Mouse (Mus musculus): Measurements from ENCODE around the gene Paxip1. TPM values are rescaled to one million over a fixed set of nuclear protein-coding genes. Genes with fewer than 3 reads are reported as not detected.

Paxip1 gene
- 19.6 and 21.0 TPM in 2 replicates for polyA plus RNA-seq (2015; fragmentation: Nextera tagmentation; extraction: Ambion mirVana)

GRCm38 (mm10) chr5:27791303-27792172 lies at the start of gene Paxip1:
Gene Paxip1 (minus strand): TSS chr5:27791691.
- H3K36me3 ChIP-seq = peaks cover 22% of the 10 kb centered on the region
- peak within 1 kb of the TSS; percentile 96 for H3K27ac ChIP-seq (replicated peaks)
- H3K9me3 ChIP-seq = no peaks in the 10 kb centered on the region
- under 1% methylated on average over 73 of the region's 73 CpGs for WGBS
- peak within 1 kb of the TSS; percentile 70 for H3K4me3 ChIP-seq
- peak within 1 kb of the TSS; percentile 88 for H3K9ac ChIP-seq
- peak within 1 kb of the TSS; percentile 82 for H3K4me2 ChIP-seq
- peaks cover 26% of the 10 kb centered on the region for H3K4me1 ChIP-seq
- no peaks in the 10 kb centered on the region for H3K27me3 ChIP-seq (replicated peaks)
- ATAC-seq (ENCODE audit: extremely low read depth, insufficient number of reproducible peaks, low FRiP score, low TSS enrichment) = peak; percentile 93

DNA sequence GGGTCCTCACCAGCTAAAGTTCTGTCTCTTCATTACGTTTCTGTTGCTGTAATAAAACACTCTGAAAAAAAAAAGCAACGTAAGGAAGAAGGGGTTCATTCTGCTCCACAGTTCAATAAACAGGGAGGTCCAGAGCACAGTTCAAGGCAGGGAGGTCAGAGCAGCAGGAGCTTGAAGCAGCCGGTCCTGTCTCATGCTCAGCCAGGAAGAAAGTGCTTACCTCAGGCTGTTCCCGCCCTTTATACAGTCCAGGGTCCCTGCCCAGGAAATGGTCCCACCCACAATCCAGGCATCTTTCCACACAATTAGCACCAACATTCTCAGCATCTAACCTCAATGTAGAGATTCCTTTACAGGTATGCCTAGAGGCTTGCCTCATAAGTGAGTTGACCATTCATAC lies 46.6 kb upstream of the Paxip1 start:
- WGBS = 54% methylated on average over 4 of the region's 4 CpGs
- no peaks in the 10 kb centered on the region for H3K36me3 ChIP-seq
- ATAC-seq (ENCODE audit: extremely low read depth, insufficient number of reproducible peaks, low FRiP score, low TSS enrichment) = no peak
- no peak overlapping the region for H3K9ac ChIP-seq
- H3K4me1 ChIP-seq = no peaks in the 10 kb centered on the region
- no peak overlapping the region for H3K27ac ChIP-seq (replicated peaks)
- H3K9me3 ChIP-seq = no peaks in the 10 kb centered on the region; the same call in 1 of the 2 replicates
- H3K4me3 ChIP-seq = no peak overlapping the region
- H3K4me2 ChIP-seq = no peak overlapping the region
- peaks cover 31% of the 10 kb centered on the region for H3K27me3 ChIP-seq (replicated peaks)

- WGBS = 68% methylated on average over 2 of the region's 2 CpGs
- no peak for ATAC-seq (ENCODE audit: extremely low read depth, insufficient number of reproducible peaks, low FRiP score, low TSS enrichment)
- no peak overlapping the region for H3K4me3 ChIP-seq
Measured at GRCm38 (mm10) chr5:27835096-27835495, 43.6 kb upstream of the Paxip1 start.

DNA sequence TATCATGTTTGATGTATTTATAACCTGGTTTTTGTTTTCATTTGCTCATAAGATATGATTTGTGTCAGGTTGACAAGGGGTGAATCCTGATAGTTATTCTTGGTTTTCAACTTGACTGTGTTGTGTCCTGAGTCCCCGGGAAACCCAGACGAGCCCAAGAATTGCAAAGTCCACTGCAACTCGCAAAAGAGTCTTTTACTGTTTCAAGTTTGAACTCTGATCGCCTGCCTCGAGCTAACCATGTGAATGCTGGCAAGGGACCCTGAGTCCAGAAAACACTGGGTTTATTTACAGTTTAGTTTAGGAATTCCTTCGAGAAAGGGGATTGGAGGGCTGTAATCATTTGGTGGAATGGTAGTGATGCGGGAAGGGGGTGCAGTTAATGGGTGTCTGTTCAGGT lies 36.5 kb upstream of the Paxip1 start:
- Histone ChIP-seq H3K27ac (replicated peaks) (no peak overlapping the region), H3K4me1 (no peaks in the 10 kb centered on the region), H3K4me3 (no peak overlapping the region), H3K9ac (no peak overlapping the region), H3K36me3 (no peaks in the 10 kb centered on the region), H3K4me2 (no peak overlapping the region), H3K9me3 (no peaks in the 10 kb centered on the region), H3K27me3 (replicated peaks) (no peaks in the 10 kb centered on the region)
- ATAC-seq (ENCODE audit: extremely low read depth, insufficient number of reproducible peaks, low FRiP score, low TSS enrichment) = no peak
- WGBS = 69% methylated on average over 7 of the region's 7 CpGs

More at GRCm38 (mm10) chr5:27835096-27835495, 43.6 kb upstream of the Paxip1 start:
- no peak overlapping the region for H3K9ac ChIP-seq
- H3K36me3 ChIP-seq = no peaks in the 10 kb centered on the region
- H3K27me3 ChIP-seq (replicated peaks) = peaks cover 5% of the 10 kb centered on the region
- no peak overlapping the region for H3K4me2 ChIP-seq
- no peak overlapping the region for H3K27ac ChIP-seq (replicated peaks)
- H3K9me3 ChIP-seq = no peaks in the 10 kb centered on the region; the same call in 1 of the 2 replicates
- no peaks in the 10 kb centered on the region for H3K4me1 ChIP-seq

DNA sequence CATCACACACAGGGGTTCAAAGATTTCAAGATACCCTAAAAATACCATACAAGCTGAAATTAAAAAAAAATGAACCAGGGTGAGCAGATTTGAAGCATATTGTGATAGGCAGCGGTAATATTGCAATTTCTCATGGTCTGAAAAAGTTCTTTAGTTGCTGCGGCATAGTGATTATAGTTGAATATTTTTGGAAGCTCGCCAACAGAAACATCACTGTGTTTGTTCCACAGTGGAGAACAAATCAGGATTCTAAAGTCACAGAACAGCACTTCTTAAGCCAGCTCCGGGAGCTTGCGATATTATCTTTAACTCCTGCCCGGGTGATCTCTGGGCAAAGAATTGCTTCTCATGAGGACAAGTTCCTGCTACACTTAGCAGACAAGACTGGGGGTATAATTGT lies 29.7 kb upstream of the Paxip1 start:
- no peak overlapping the region for H3K4me2 ChIP-seq
- no peaks in the 10 kb centered on the region for H3K36me3 ChIP-seq
- H3K9me3 ChIP-seq = no peaks in the 10 kb centered on the region
- no peak overlapping the region for H3K4me3 ChIP-seq
- WGBS = 55% methylated on average over 6 of the region's 6 CpGs
- H3K9ac ChIP-seq = no peak overlapping the region
- H3K27me3 ChIP-seq (replicated peaks) = no peaks in the 10 kb centered on the region
- no peak overlapping the region for H3K27ac ChIP-seq (replicated peaks)
- ATAC-seq (ENCODE audit: extremely low read depth, insufficient number of reproducible peaks, low FRiP score, low TSS enrichment) = no peak
- H3K4me1 ChIP-seq = no peaks in the 10 kb centered on the region

DNA sequence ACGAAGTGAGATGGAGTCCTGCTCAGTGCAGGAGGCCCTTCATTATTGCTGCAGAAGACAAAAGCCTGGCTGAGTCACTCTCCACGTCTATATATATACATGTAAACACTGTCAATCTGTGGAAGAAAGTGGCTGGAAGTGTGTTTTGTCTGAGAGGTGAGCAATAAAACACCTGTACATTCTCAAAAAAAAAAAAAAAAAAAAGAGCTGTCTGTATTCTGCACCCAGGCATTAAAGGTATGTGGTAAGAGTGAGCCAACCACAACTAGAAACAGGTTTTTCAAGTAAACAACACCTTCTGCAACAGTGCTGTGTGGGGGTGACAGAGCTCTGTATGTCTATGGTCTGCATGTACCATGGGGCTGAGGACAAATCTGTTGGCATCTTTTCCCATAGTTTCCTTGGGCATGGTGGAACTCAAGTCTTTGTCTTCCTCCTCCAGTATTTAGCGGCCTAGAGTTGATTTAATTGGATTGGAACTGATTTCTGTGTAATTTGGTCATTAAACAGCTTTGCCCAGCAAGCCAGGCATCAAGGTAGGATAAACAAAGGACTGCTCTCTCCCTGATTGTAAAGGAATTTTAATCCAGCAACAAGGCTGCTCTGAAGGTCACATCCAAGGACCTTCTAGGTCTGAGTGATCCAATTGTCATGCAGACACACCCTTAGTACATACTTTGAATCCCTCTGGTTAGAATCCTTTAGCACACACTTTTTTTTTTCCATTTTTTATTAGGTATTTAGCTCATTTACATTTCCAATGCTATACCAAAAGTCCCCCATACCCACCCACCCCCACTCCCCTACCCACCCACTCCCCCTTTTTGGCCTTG lies 27.6 kb upstream of the Paxip1 start:
- Histone ChIP-seq H3K27me3 (replicated peaks) (no peaks in the 10 kb centered on the region), H3K4me3 (no peak overlapping the region), H3K9ac (no peak overlapping the region), H3K36me3 (no peaks in the 10 kb centered on the region), H3K4me1 (no peaks in the 10 kb centered on the region), H3K27ac (replicated peaks) (no peak overlapping the region), H3K9me3 (no peaks in the 10 kb centered on the region), H3K4me2 (no peak overlapping the region)
- ATAC-seq (ENCODE audit: extremely low read depth, insufficient number of reproducible peaks, low FRiP score, low TSS enrichment) = no peak
- 60% methylated on average over 3 of the region's 3 CpGs for WGBS

DNA sequence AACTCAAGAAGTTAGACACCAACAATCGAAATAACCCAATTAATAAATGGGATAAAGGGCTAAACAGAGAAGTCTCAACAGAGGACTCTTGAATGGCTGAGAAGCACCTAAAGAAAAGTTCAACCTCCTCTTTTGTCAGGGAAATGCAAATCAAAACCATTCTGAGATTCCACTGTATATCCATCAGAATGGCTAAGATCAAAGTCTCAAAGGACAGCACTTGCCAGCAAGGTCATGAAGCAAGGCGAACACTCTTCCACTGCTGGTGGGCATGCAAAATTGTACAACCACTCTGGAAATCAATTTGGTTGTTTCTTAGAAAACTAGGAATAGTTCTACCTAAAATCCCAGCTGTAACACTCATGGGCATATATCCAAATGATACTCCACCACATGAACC lies 22.8 kb upstream of the Paxip1 start:
- WGBS = 79% methylated on average over 2 of the region's 2 CpGs

DNA sequence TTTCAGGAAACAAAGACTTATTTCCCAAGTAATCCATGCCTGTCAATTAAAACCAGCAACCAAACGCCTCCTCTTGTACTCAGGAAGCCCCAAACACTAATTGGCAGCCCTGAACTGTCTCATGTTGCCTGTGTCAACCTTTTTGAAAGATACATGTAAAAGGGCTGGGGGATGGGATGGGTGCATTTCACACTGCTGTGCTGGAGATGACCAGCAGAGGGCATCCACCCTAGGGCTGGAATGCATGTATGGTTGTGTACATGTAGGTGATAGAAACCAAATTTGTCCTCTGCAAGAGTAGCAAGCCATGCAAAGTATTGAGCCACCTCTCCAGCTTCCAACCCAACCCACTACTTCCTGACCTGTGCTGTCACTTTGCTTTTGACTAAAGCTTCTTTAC lies 2.4 kb upstream of the Paxip1 start:
- no peak for ATAC-seq (ENCODE audit: extremely low read depth, insufficient number of reproducible peaks, low FRiP score, low TSS enrichment)
- no peaks in the 10 kb centered on the region for H3K9me3 ChIP-seq
- H3K36me3 ChIP-seq = no peaks in the 10 kb centered on the region
- H3K4me3 ChIP-seq = no peak overlapping the region
- H3K27me3 ChIP-seq (replicated peaks) = no peaks in the 10 kb centered on the region
- H3K9ac ChIP-seq = no peak overlapping the region
- peaks cover 26% of the 10 kb centered on the region for H3K4me1 ChIP-seq
- no peak overlapping the region for H3K4me2 ChIP-seq
- H3K27ac ChIP-seq (replicated peaks) = no peak overlapping the region
- 10% methylated on average over 1 of the region's 1 CpGs for WGBS

More for the DNA sequence above, 22.8 kb upstream of the Paxip1 start:
- H3K4me1 ChIP-seq = no peaks in the 10 kb centered on the region
- no peak overlapping the region for H3K4me2 ChIP-seq
- no peak overlapping the region for H3K4me3 ChIP-seq
- no peak overlapping the region for H3K9ac ChIP-seq
- ATAC-seq (ENCODE audit: extremely low read depth, insufficient number of reproducible peaks, low FRiP score, low TSS enrichment) = no peak
- no peaks in the 10 kb centered on the region for H3K27me3 ChIP-seq (replicated peaks)
- H3K27ac ChIP-seq (replicated peaks) = no peak overlapping the region
- no peaks in the 10 kb centered on the region for H3K36me3 ChIP-seq
- no peaks in the 10 kb centered on the region for H3K9me3 ChIP-seq

DNA sequence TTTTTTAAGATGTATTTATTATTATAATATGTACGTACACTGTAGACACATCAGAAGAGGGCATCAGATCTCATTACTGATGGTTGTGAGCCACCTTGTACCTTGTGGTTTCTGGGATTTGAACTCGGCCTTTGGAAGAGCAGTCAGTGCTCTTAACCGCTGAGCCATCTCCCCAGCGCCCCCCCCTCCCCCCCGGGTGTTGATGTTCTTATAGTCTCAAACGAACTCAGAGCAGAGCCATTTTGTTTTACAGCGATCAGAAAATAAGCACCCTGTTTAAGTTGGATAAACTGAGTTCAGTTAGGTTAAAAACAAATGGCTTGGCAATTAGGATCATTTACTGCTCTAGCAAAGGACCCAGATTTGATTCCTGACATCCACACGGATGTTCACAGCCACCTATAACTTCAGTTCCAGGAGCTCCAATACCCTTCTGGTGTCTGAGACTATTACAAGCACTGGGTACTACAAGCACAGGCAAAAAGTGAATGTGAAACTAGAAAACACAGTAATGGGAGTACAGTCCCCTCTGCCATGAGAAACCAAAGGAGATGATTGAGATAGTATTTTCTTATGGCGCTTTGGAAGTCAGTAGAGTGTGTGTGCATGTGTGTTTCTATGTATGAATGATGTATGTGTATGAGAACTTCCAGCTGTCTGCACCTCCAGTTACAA lies 1.2 kb upstream of the Paxip1 start:
- 50% methylated on average over 9 of the region's 9 CpGs for WGBS
- no peak for ATAC-seq (ENCODE audit: extremely low read depth, insufficient number of reproducible peaks, low FRiP score, low TSS enrichment)

DNA sequence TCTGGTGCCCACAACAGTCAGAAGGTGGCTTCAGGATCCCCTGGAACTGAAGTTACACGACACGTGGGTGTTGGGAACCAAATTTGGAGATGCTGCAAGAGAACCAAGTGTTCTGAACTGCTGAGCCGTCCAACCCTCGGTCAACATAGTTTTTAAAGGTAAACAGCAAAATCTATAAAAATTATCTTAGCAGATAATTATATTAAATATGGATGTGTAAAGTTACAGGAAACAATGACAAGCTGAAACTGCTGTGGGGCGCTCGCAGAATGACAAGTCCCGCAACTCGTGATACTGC lies 631 bp upstream of the Paxip1 start:
- no peak for ATAC-seq (ENCODE audit: extremely low read depth, insufficient number of reproducible peaks, low FRiP score, low TSS enrichment)

More for the DNA sequence above, 1.2 kb upstream of the Paxip1 start:
- Histone ChIP-seq H3K4me1 (peaks cover 26% of the 10 kb centered on the region), H3K27me3 (replicated peaks) (no peaks in the 10 kb centered on the region), H3K9ac (peak overlapping the region; percentile 88), H3K4me3 (peak overlapping the region; percentile 70), H3K9me3 (no peaks in the 10 kb centered on the region), H3K36me3 (peaks cover 11% of the 10 kb centered on the region), H3K4me2 (peak overlapping the region; percentile 82), H3K27ac (replicated peaks) (no peak overlapping the region)

DNA sequence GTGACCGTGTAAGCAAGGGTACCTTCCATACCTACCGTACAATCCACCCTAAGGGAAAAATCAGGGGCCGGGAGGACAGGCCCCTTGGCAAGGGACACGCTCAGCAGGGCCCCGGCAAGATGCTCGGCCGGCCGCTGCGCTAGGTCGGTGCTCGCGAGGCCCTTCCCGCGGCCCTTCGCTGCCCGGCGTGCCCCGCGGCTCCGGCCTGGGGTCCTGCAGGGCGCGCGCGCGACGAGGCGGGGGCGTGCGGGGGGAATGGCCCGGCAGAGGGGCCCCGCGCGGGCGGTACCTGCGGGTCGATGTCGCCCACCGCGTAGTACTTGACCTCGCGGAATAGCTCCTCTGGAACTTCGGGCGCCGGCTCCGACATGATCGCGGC lies 592 bp downstream of the Paxip1 start:
- H3K4me3 ChIP-seq = peak overlapping the region; percentile 70
- no peaks in the 10 kb centered on the region for H3K9me3 ChIP-seq
- under 1% methylated on average over 44 of the region's 47 CpGs for WGBS
- H3K4me2 ChIP-seq = peak overlapping the region; percentile 82
- peak overlapping the region; percentile 88 for H3K9ac ChIP-seq
- peaks cover 26% of the 10 kb centered on the region for H3K4me1 ChIP-seq
- H3K27ac ChIP-seq (replicated peaks) = peak overlapping the region; percentile 96
- peak; percentile 70 for ATAC-seq (ENCODE audit: extremely low read depth, insufficient number of reproducible peaks, low FRiP score, low TSS enrichment)
- H3K27me3 ChIP-seq (replicated peaks) = no peaks in the 10 kb centered on the region
- peaks cover 29% of the 10 kb centered on the region for H3K36me3 ChIP-seq

More for the DNA sequence above, 631 bp upstream of the Paxip1 start:
- Histone ChIP-seq H3K36me3 (peaks cover 17% of the 10 kb centered on the region), H3K27ac (replicated peaks) (peak overlapping the region; percentile 96), H3K4me3 (peak overlapping the region; percentile 70), H3K9ac (peak overlapping the region; percentile 88), H3K4me2 (peak overlapping the region; percentile 82), H3K27me3 (replicated peaks) (no peaks in the 10 kb centered on the region), H3K9me3 (no peaks in the 10 kb centered on the region), H3K4me1 (peaks cover 26% of the 10 kb centered on the region)
- WGBS = 15% methylated on average over 8 of the region's 8 CpGs
